10 mouse cellular contexts compared by ENCODE assay signal in genomic region chr11:69333922-69334321, GRCm38 (mm10). TPM values are rescaled to one million over a fixed set of nuclear protein-coding genes. Genes with fewer than 3 reads are reported as not detected.
DNase-seq lines count a peak whose midpoint lies in the region; ATAC-seq and TF ChIP-seq lines count a peak whose summit lies in the region.
"Had no signal": no experiment of that assay in that cellular context is flagged by ENCODE, and none has a peak within 500 bp of the region (broad histone marks: within the 10 kb centered on the region; RNA-seq: fewer than 3 reads in every experiment).

No protein-coding gene starts in this region.

- peak in 1 of 2 experiments; percentile 37; a peak in 1 of 4 replicates for TF ChIP-seq EP300 in MEL (IDR thresholded peaks at IDR 0.05; ENCODE audit: low read depth in 1 of 2, low read length in 2 of 2)

- H3K4me3 ChIP-seq in left cerebral cortex, adult 2 months = no peak overlapping the region
- no peak overlapping the region for H3K4me3 ChIP-seq in MEL (ENCODE audit: control insufficient read depth in 1 of 2, insufficient read depth in 1 of 2, low read depth in 2 of 2, low read length in 2 of 2)
- no peak overlapping the region for H3K4me3 ChIP-seq in embryonic fibroblast, embryonic 13.5 days (ENCODE audit: insufficient read depth, low read length)

- no peaks in the 10 kb centered on the region for H3K9me3 ChIP-seq in MEL (replicated peaks; ENCODE audit: insufficient read depth, low read length)

- H3K27me3 ChIP-seq in MEL (ENCODE audit: control insufficient read depth in 1 of 2, insufficient read depth in 2 of 2, low read length in 2 of 2) = no peaks in the 10 kb centered on the region

- ATAC-seq in megakaryocyte-erythroid progenitor cell, adult 5-6 weeks (replicated peaks; ENCODE audit: low FRiP score, low TSS enrichment, poor library complexity, severe bottlenecking) = peak; percentile 87

- no peak for TF ChIP-seq POLR2A in MEL (IDR thresholded peaks at IDR 0.05; ENCODE audit: control insufficient read depth in 1 of 2, insufficient read depth in 1 of 2, low read depth in 1 of 2, low read length in 2 of 2, poor library complexity in 1 of 2)
- TF ChIP-seq POLR2A in embryonic fibroblast, embryonic 13.5 days (IDR thresholded peaks at IDR 0.05; ENCODE audit: low read depth, low read length) = no peak

- H3K27ac ChIP-seq in left cerebral cortex, adult 2 months = no peak overlapping the region
- no peak overlapping the region for H3K27ac ChIP-seq in MEL (ENCODE audit: control insufficient read depth, low read depth, low read length)
- peak overlapping the region; percentile 63 for H3K27ac ChIP-seq in embryonic fibroblast, embryonic 13.5 days (ENCODE audit: insufficient read depth, low read length)

- H3K4me1 ChIP-seq in MEL (ENCODE audit: control insufficient read depth in 1 of 2, insufficient read depth in 2 of 2, low read length in 2 of 2) = no peaks in the 10 kb centered on the region; a peak in 1 of 4 replicates
- peaks cover 10% of the 10 kb centered on the region for H3K4me1 ChIP-seq in embryonic fibroblast, embryonic 13.5 days (ENCODE audit: control insufficient read depth, insufficient read depth, low read length)

- no peaks in the 10 kb centered on the region for H3K36me3 ChIP-seq in MEL (ENCODE audit: control insufficient read depth in 1 of 2, insufficient read depth in 2 of 2, low read length in 2 of 2)

- intact Hi-C loops in left cerebral cortex, adult 2 months (cut with DNase I) = no loop called here
- intact Hi-C loops in left cerebral cortex, postnatal 25 days (cut with DNase I) = no loop called here
- intact Hi-C loops in left cerebral cortex, postnatal 14 days (cut with DNase I) = no loop called here

- peak; percentile 33 for TF ChIP-seq RAD21 in MEL (IDR thresholded peaks at IDR 0.05; ENCODE audit: low read depth, low read length)

- no peaks in the 10 kb centered on the region for H3K79me2 ChIP-seq in MEL (ENCODE audit: control insufficient read depth, insufficient read depth, low read length, poor library complexity)

- TF ChIP-seq CTCF in left cerebral cortex, adult 2 months (IDR thresholded peaks at IDR 0.05) = peak; percentile 30
- TF ChIP-seq CTCF in MEL (IDR thresholded peaks at IDR 0.05 in 2 of 3, conservative IDR thresholded peaks at IDR 0.05 in 1 of 3; ENCODE audit: control insufficient read depth in 1 of 3, insufficient read depth in 1 of 3, low read depth in 2 of 3, low read length in 3 of 3, poor library complexity in 1 of 3, severe bottlenecking in 1 of 3) = peak in 2 of 3 experiments; percentile 14 to 50; a peak in 2 of 6 replicates
- no peak for TF ChIP-seq CTCF in embryonic fibroblast, embryonic 13.5 days (IDR thresholded peaks at IDR 0.05; ENCODE audit: borderline replicate concordance, insufficient read depth, low read length)

- no peak overlapping the region for H3K9ac ChIP-seq in MEL (ENCODE audit: control insufficient read depth, low read depth, low read length, poor library complexity, severe bottlenecking)

- no peak for DNase-seq in left cerebral cortex, adult 2 months (ENCODE audit: extremely low spot score in 1 of 2, low spot score in 2 of 2)
- no peak for DNase-seq in left cerebral cortex, postnatal 25 days (ENCODE audit: low spot score in 2 of 2)
- peak; percentile 40 for DNase-seq in MEL (ENCODE audit: low read depth, low spot score)
- DNase-seq in right cerebral cortex, postnatal 4 days = no peak
- DNase-seq in left cerebral cortex, postnatal 14 days (ENCODE audit: low spot score in 2 of 2) = no peak
- DNase-seq: adrenal gland, postnatal 14 days; heart, adult 18-20 months; right cerebral cortex, adult 18-20 months had no signal

TF ChIP-seq in MEL, 35 proteins besides CTCF, POLR2A, EP300 and RAD21 (continues in another document):
- TF ChIP-seq BHLHE40 (IDR thresholded peaks at IDR 0.05; ENCODE audit: borderline replicate concordance, low read depth, low read length) (peak; percentile 85; the same call in 1 of the 2 replicates), JUND (IDR thresholded peaks at IDR 0.05; ENCODE audit: low read depth, low read length) (no peak), GATA1 (IDR thresholded peaks at IDR 0.05; ENCODE audit: low read depth, low read length) (0 out of 2 replicates have a peak, but pooled peaks have one; percentile 9), USF1 (IDR thresholded peaks at IDR 0.05; ENCODE audit: low read depth, low read length) (peak; percentile 25), ELF1 (IDR thresholded peaks at IDR 0.05; ENCODE audit: low read depth, low read length) (no peak), MYC (IDR thresholded peaks at IDR 0.05; ENCODE audit: low read depth, low read length) (peak; percentile 73; the same call in 1 of the 2 replicates), NELFE (IDR thresholded peaks at IDR 0.05; ENCODE audit: low read depth, low read length) (no peak), SIN3A (IDR thresholded peaks at IDR 0.05; ENCODE audit: low read length) (peak; percentile 47; the same call in 1 of the 2 replicates), USF2 (IDR thresholded peaks at IDR 0.05; ENCODE audit: borderline replicate concordance in 1 of 2, insufficient read depth in 1 of 2, low read depth in 1 of 2, low read length in 2 of 2) (no peak), RCOR1 (IDR thresholded peaks at IDR 0.05; ENCODE audit: low read depth, low read length) (peak; percentile 32; the same call in 1 of the 2 replicates), NRF1 (IDR thresholded peaks at IDR 0.05; ENCODE audit: insufficient read depth, low read depth, low read length, poor library complexity, severe bottlenecking) (no peak), MXI1 (IDR thresholded peaks at IDR 0.05; ENCODE audit: low read depth, low read length) (peak; percentile 52; the same call in 1 of the 2 replicates), MYB (IDR thresholded peaks at IDR 0.05; ENCODE audit: low read depth, low read length) (no peak), CHD1 (IDR thresholded peaks at IDR 0.05; ENCODE audit: low read depth, low read length) (no peak)

RNA-seq across cellular contexts. Expression of gene Rnf227, which starts 6.3 kb away (rescaled TPM):
- 100 to 1,000 TPM; 170 to 181 TPM for total RNA-seq in left cerebral cortex, adult 2 months (2021)
- 100 to 1,000 TPM; 141 to 143 TPM for total RNA-seq in left cerebral cortex, postnatal 25 days (2021)
- 6.4 and 11.5 TPM in 2 replicates for total RNA-seq in MEL (2012; rRNA removed)
- polyA plus RNA-seq in MEL (2012; ENCODE audit: insufficient read depth in 1 of 2, insufficient read length in 2 of 2, low read depth in 1 of 2, low replicate concordance in 2 of 2, missing spikeins in 1 of 2) = 10 to 100 TPM in 1 of 2 experiments, not detected in 1; 12.4 TPM
- polyA plus RNA-seq in embryonic fibroblast, embryonic 13.5 days (2011; ENCODE audit: insufficient read length, low read depth, missing spikeins) = 1.7 and 4.4 TPM in 2 replicates
- 1.9 and 2.8 TPM in 2 replicates for total RNA-seq in megakaryocyte-erythroid progenitor cell, adult 5-6 weeks (2014; fragmentation: Nextera tagmentation)
- 3.3 and 5.6 TPM in 2 replicates for total RNA-seq in megakaryocyte-erythroid progenitor cell, adult 5-6 weeks (2017)
- total RNA-seq in left cerebral cortex, postnatal 14 days (2021) = 100 to 1,000 TPM in 1 of 2 experiments, 10 to 100 TPM in 1; 95.7 to 101 TPM

RNA-seq across cellular contexts. Expression of gene Kcnab3, which starts 7.9 kb away (rescaled TPM):
- 10 to 100 TPM; 95.5 to 95.8 TPM for total RNA-seq in left cerebral cortex, adult 2 months (2021)
- 10 to 100 TPM; 67.1 to 68.0 TPM for total RNA-seq in left cerebral cortex, postnatal 25 days (2021)
- total RNA-seq in MEL (2012; rRNA removed) = 3.0 and 3.8 TPM in 2 replicates
- polyA plus RNA-seq in MEL (2012; ENCODE audit: insufficient read depth in 1 of 2, insufficient read length in 2 of 2, low read depth in 1 of 2, low replicate concordance in 2 of 2, missing spikeins in 1 of 2) = 1 to 10 TPM in 1 of 2 experiments, not detected in 1; 6.2 TPM
- 2.1 and 2.9 TPM in 2 replicates for polyA plus RNA-seq in embryonic fibroblast, embryonic 13.5 days (2011; ENCODE audit: insufficient read length, low read depth, missing spikeins)
- not detected in 2 replicates for total RNA-seq in megakaryocyte-erythroid progenitor cell, adult 5-6 weeks (2014; fragmentation: Nextera tagmentation)
- 0.38 TPM in 1 of 2 replicates, not detected in the other for total RNA-seq in megakaryocyte-erythroid progenitor cell, adult 5-6 weeks (2017)
- total RNA-seq in left cerebral cortex, postnatal 14 days (2021) = 10 to 100 TPM; 30.8 to 36.9 TPM

RNA-seq across cellular contexts. Expression of gene Trappc1, which starts 10.1 kb away (rescaled TPM):
- total RNA-seq in left cerebral cortex, adult 2 months (2021) = 10 to 100 TPM; 58.8 to 60.1 TPM
- 10 to 100 TPM; 59.0 to 60.5 TPM for total RNA-seq in left cerebral cortex, postnatal 25 days (2021)
- total RNA-seq in MEL (2012; rRNA removed) = 57.6 and 58.6 TPM in 2 replicates
- polyA plus RNA-seq in MEL (2012; ENCODE audit: insufficient read depth in 1 of 2, insufficient read length in 2 of 2, low read depth in 1 of 2, low replicate concordance in 2 of 2, missing spikeins in 1 of 2) = 10 to 100 TPM in 1 of 2 experiments, not detected in 1; 89.8 TPM
- polyA plus RNA-seq in embryonic fibroblast, embryonic 13.5 days (2011; ENCODE audit: insufficient read length, low read depth, missing spikeins) = 92.9 and 121 TPM in 2 replicates
- 77.9 and 81.4 TPM in 2 replicates for total RNA-seq in megakaryocyte-erythroid progenitor cell, adult 5-6 weeks (2014; fragmentation: Nextera tagmentation)
- total RNA-seq in megakaryocyte-erythroid progenitor cell, adult 5-6 weeks (2017) = 82.4 and 97.4 TPM in 2 replicates
- total RNA-seq in left cerebral cortex, postnatal 14 days (2021) = 10 to 100 TPM; 60.1 to 67.7 TPM

RNA-seq across cellular contexts. Expression of gene Cntrob, which starts 10.3 kb away (rescaled TPM):
- 10 to 100 TPM; 19.2 to 27.1 TPM for total RNA-seq in left cerebral cortex, adult 2 months (2021)
- 10 to 100 TPM; 14.2 to 18.3 TPM for total RNA-seq in left cerebral cortex, postnatal 25 days (2021)
- total RNA-seq in MEL (2012; rRNA removed) = 16.5 and 17.8 TPM in 2 replicates
- polyA plus RNA-seq in MEL (2012; ENCODE audit: insufficient read depth in 1 of 2, insufficient read length in 2 of 2, low read depth in 1 of 2, low replicate concordance in 2 of 2, missing spikeins in 1 of 2) = 10 to 100 TPM in 1 of 2 experiments, not detected in 1; 38.3 TPM
- polyA plus RNA-seq in embryonic fibroblast, embryonic 13.5 days (2011; ENCODE audit: insufficient read length, low read depth, missing spikeins) = 13.5 and 17.6 TPM in 2 replicates
- 40.0 and 56.6 TPM in 2 replicates for total RNA-seq in megakaryocyte-erythroid progenitor cell, adult 5-6 weeks (2014; fragmentation: Nextera tagmentation)
- total RNA-seq in megakaryocyte-erythroid progenitor cell, adult 5-6 weeks (2017) = 19.7 and 31.6 TPM in 2 replicates
- 10 to 100 TPM; 13.4 to 16.1 TPM for total RNA-seq in left cerebral cortex, postnatal 14 days (2021)

RNA-seq across cellular contexts. Expression of gene Chd3, which starts 35.3 kb away (rescaled TPM):
- total RNA-seq in left cerebral cortex, adult 2 months (2021) = 100 to 1,000 TPM; 406 to 416 TPM
- 100 to 1,000 TPM; 449 to 474 TPM for total RNA-seq in left cerebral cortex, postnatal 25 days (2021)
- total RNA-seq in MEL (2012; rRNA removed) = 37.3 and 65.8 TPM in 2 replicates
- 10 to 100 TPM in 1 of 2 experiments, not detected in 1; 84.9 TPM for polyA plus RNA-seq in MEL (2012; ENCODE audit: insufficient read depth in 1 of 2, insufficient read length in 2 of 2, low read depth in 1 of 2, low replicate concordance in 2 of 2, missing spikeins in 1 of 2)
- polyA plus RNA-seq in embryonic fibroblast, embryonic 13.5 days (2011; ENCODE audit: insufficient read length, low read depth, missing spikeins) = 175 and 199 TPM in 2 replicates
- total RNA-seq in megakaryocyte-erythroid progenitor cell, adult 5-6 weeks (2014; fragmentation: Nextera tagmentation) = 45.7 and 57.3 TPM in 2 replicates
- total RNA-seq in megakaryocyte-erythroid progenitor cell, adult 5-6 weeks (2017) = 21.0 and 49.2 TPM in 2 replicates
- total RNA-seq in left cerebral cortex, postnatal 14 days (2021) = 100 to 1,000 TPM; 531 to 563 TPM
